Comparison of ENCODE assay signal across 7 mouse cellular contexts in the genomic region with DNA sequence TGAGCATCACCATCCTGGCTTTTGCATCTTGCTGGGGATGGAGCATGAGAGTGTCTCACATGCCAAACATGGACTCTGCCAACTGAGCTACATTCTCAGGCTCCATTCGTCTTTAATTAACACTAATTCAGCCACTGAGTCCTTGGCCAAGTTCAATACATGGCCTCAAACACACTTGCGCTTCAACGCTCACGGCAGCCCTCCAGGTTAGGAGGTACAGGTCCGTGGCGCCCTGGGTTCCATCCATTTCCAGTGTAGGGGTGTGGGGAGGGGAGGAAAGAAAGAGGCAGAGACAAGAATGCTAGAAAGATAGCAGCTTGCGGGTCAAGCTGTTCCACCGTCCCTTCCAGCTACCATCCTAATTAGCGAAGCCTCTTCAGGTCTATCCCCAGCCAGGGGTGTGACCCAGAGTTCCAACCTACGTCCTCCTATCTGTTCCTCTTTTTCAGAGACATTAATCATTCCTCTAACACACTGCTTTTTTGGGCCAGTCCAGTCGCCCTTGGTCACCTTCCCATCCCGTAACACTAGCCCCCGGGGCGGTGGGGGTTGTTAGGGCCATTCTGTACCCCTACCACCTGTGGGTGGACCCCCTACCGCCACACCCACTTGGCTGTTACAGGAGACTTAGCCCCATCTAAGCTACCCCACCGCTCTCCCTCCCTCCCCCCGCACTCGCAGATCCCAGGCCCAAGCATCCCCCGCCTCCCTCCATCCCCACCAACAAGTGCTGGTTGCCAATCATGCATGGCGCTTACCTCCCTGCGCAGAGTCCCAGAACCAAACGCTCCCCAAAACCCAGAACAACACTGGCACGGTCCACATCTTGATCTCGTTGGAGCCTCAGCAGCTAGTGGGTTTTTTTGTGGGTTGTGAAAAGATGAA. TPM values are rescaled to one million over a fixed set of nuclear protein-coding genes. Genes with fewer than 3 reads are reported as not detected.
DNase-seq lines count a peak whose midpoint lies in the region; ATAC-seq and TF ChIP-seq lines count a peak whose summit lies in the region.

No protein-coding gene starts in this region.

- H3K36me3 ChIP-seq in E14TG2a.4 (ENCODE audit: insufficient read depth, low read length), result 0 out of 2 replicates have a peak, but pooled peaks cover 2% of the 10 kb centered on the region
- H3K36me3 ChIP-seq in ES-E14 (ENCODE audit: control insufficient read depth, insufficient read depth, low read length, poor library complexity, severe bottlenecking), result no peaks in the 10 kb centered on the region; the same call in 1 of the 2 replicates

- H3K9ac ChIP-seq in ES-E14 (ENCODE audit: insufficient read depth, low read depth, low read length, poor library complexity, severe bottlenecking), result peak overlapping the region; percentile 75

- no peak for TF ChIP-seq CTCF in E14TG2a.4 (conservative IDR thresholded peaks at IDR 0.05; ENCODE audit: low read length)

- no peak overlapping the region for H3K27ac ChIP-seq in ES-E14 (ENCODE audit: insufficient read depth, low read depth, low read length, poor library complexity, severe bottlenecking)

- no peak for DNase-seq in ES-E14 (ENCODE audit: low read depth, low spot score)
- DNase-seq in gastrocnemius, postnatal 4 days (ENCODE audit: low spot score in 2 of 2), result peak; percentile 18 to 40
- DNase-seq in kidney, postnatal 36 days, result peak; percentile 13 to 22
- DNase-seq in neural tube, embryonic 10.5 days (ENCODE audit: extremely low spot score, low spot score), result peak; percentile 38
- DNase-seq in frontal cortex, postnatal 36 days (ENCODE audit: low spot score in 2 of 2), result no peak

- no peak for ATAC-seq in erythroid progenitor cell, adult 5-6 weeks (replicated peaks; ENCODE audit: low FRiP score, poor library complexity, severe bottlenecking)

- H3K4me3 ChIP-seq in E14TG2a.4 (replicated peaks; ENCODE audit: low read length), result peak overlapping the region; percentile 75
- H3K4me3 ChIP-seq in ES-E14 (ENCODE audit: insufficient read depth in 1 of 2, low read depth in 1 of 2, low read length in 2 of 2, poor library complexity in 1 of 2, severe bottlenecking in 1 of 2), result peak overlapping the region; percentile 69

- H3K4me1 ChIP-seq in E14TG2a.4 (replicated peaks; ENCODE audit: low read depth, low read length) (peaks cover 88% of the 10 kb centered on the region), ES-E14 (ENCODE audit: control insufficient read depth in 2 of 2, insufficient read depth in 2 of 2, low read length in 2 of 2, poor library complexity in 1 of 2) (peaks cover 14 to 44% of the 10 kb centered on the region in 2 experiments; a peak in 3 of 4 replicates)

- no peaks in the 10 kb centered on the region for H3K9me3 ChIP-seq in E14TG2a.4 (ENCODE audit: low read length)
- H3K9me3 ChIP-seq in ES-E14 (ENCODE audit: control insufficient read depth, insufficient read depth, low read depth, low read length), result no peaks in the 10 kb centered on the region

- peaks cover 14% of the 10 kb centered on the region; the same call in 1 of the 2 replicates for H3K27me3 ChIP-seq in E14TG2a.4 (ENCODE audit: insufficient read depth, low read length)

- in situ Hi-C loops in ES-E14 (cut with MboI; ENCODE audit: low sequenced_read_pairs in 2 of 2, unreplicated experiment in 2 of 2), result no loop called here

TF ChIP-seq in ES-E14, 5 proteins besides CTCF, POLR2A, EP300 and RAD21:
- no peak for TF ChIP-seq HCFC1 (IDR thresholded peaks at IDR 0.05; ENCODE audit: borderline replicate concordance, insufficient read depth, low read length)
- TF ChIP-seq ZC3H11A (IDR thresholded peaks at IDR 0.05; ENCODE audit: borderline replicate concordance, low read depth, low read length), result no peak
TF ChIP-seq in ES-E14: peak in this region for 0.

RNA-seq across cellular contexts. Expression of a gene that starts 0.7 kb away (rescaled TPM):
- 21.7 and 27.4 TPM in 2 replicates for total RNA-seq in ES-E14 (2012; rRNA removed)
- total RNA-seq in gastrocnemius, postnatal 4 days (2021), result 10 to 100 TPM; 36.8 to 40.9 TPM
- total RNA-seq in erythroid progenitor cell, adult 5-6 weeks (2015; ENCODE audit: low replicate concordance), result not detected in 2 replicates
- total RNA-seq in erythroid progenitor cell, adult 5-6 weeks (2017; ENCODE audit: low replicate concordance), result not detected in 2 replicates

RNA-seq across cellular contexts. Expression of a gene that starts 50.9 kb away (rescaled TPM):
- 0.22 and 0.32 TPM in 2 replicates for total RNA-seq in ES-E14 (2012; rRNA removed)
- 10 to 100 TPM; 11.2 to 12.2 TPM for total RNA-seq in gastrocnemius, postnatal 4 days (2021)
- total RNA-seq in erythroid progenitor cell, adult 5-6 weeks (2015; ENCODE audit: low replicate concordance), result not detected in 2 replicates
- not detected in 2 replicates for total RNA-seq in erythroid progenitor cell, adult 5-6 weeks (2017; ENCODE audit: low replicate concordance)

Comparison
In these comparisons a context has a peak if more than half of its experiments do, and no peak if none do; other contexts are left out.
1. DNase-seq: peak in gastrocnemius, postnatal 4 days (2 of 2), kidney, postnatal 36 days (2 of 2) and neural tube, embryonic 10.5 days (single experiment); none in ES-E14 (single experiment) and frontal cortex, postnatal 36 days (0 of 2).
2. RNA of a gene that starts 0.7 kb away (total RNA-seq): 36.8 to 40.9 TPM in gastrocnemius, postnatal 4 days and 21.7 to 27.4 TPM in ES-E14; not detected in erythroid progenitor cell, adult 5-6 weeks; every median in the first group is over 10 times any median in the second.